Mouse (Mus musculus): ENCODE data around the gene Ctdspl2. TPM values are rescaled to one million over a fixed set of nuclear protein-coding genes. Genes with fewer than 3 reads are reported as not detected.

Gene Ctdspl2
- total RNA-seq, 1 experiment from 2014 or later, result 34.6 TPM

DNA sequence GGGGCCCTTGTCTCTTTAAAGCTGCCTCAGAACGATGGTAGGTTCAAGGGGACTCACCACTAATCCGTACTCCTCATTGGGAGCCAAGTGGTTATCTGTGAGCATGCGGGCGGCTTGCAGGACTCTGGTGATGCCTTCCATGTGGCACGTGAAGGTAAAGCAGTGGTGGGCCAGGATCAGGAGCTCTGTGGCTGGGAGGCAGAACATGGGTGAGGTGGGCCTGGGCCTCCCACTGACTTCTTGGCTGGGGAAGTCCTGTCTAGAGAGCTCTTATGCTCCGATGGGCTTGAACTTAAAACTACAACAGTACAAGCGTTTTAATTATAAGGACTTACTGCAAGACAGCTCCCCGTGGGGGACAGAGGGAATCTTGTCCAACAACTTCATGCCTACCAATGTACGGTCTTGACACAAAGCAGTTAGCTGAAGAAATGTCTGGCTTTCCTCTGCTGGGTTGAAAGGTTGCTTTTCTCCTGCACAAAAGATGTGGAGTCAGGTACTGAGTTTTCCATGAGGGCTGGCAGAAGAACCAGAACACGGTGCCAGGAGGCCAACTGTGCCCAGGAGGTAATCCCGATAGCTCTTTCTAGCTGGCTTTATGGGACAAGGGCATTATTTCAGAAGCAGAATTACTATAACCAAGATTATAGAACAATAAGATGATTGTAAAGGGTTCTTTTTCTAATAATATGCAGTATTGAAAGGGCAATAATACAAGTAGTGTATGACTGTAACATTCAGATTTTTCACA is 103.7 kb downstream of the Ctdspl2 start:
- DNase-seq, result no peak

Small RNA genes lying within 50 kb of the gene (microRNA-seq; reads per million reads assigned to microRNA genes)
- 0 to 0.38 reads per million in 2 experiments for gene Gm47314

Other genes with a start within 250 kb of the Ctdspl2 start
- gene Frmd5, start 148.9 kb upstream of the Ctdspl2 start, total RNA-seq (2021), result 91.0 and 102 TPM in 2 replicates
- 45.8 and 57.2 TPM in 2 replicates for gene Casc4, start 89.0 kb upstream of the Ctdspl2 start, total RNA-seq (2021)
- gene Mageb3, start 91 bp downstream of the Ctdspl2 start, total RNA-seq (2021), result not detected in 2 replicates
- 17.8 and 18.1 TPM in 2 replicates for gene Eif3j1, start 72.5 kb downstream of the Ctdspl2 start, total RNA-seq (2021)
- gene Spg11, start 162.4 kb downstream of the Ctdspl2 start, total RNA-seq (2021), result 15.3 and 16.9 TPM in 2 replicates
- gene B2m, start 191.7 kb downstream of the Ctdspl2 start, total RNA-seq (2021), result 400 and 401 TPM in 2 replicates
- gene Trim69, start 204.7 kb downstream of the Ctdspl2 start, total RNA-seq (2021), result not detected in 2 replicates
- gene Patl2, start 230.2 kb downstream of the Ctdspl2 start, total RNA-seq (2021), result 0.26 TPM in 1 of 2 replicates, not detected in the other
- not detected in 2 replicates for gene Terb2, start 230.3 kb downstream of the Ctdspl2 start, total RNA-seq (2021)

Data from adrenal gland, postnatal 14 days (tissue).